Comparison of ENCODE assay signal across 7 mouse cellular contexts in genomic region chr2:120093671-120094430, GRCm38 (mm10).
A peak's percentile ranks its signal among the peaks of the same experiment; 100 is the strongest.
DNase-seq lines count a peak whose midpoint lies in the region; ATAC-seq and TF ChIP-seq lines count a peak whose summit lies in the region.

No protein-coding gene starts in this region.

- no peaks in the 10 kb centered on the region for H3K27me3 ChIP-seq in heart, postnatal 0 days (ENCODE audit: control insufficient read depth, insufficient read depth, low read length)
- H3K27me3 ChIP-seq in liver, embryonic 14.5 days (ENCODE audit: control insufficient read depth, insufficient read depth, low read length) = no peaks in the 10 kb centered on the region

- no peak overlapping the region for H3K4me2 ChIP-seq in heart, postnatal 0 days (ENCODE audit: low read depth, low read length)
- no peak overlapping the region for H3K4me2 ChIP-seq in liver, embryonic 14.5 days (ENCODE audit: low read depth)

- H3K9me3 ChIP-seq in heart, postnatal 0 days (replicated peaks; ENCODE audit: control insufficient read depth, low read length) = no peaks in the 10 kb centered on the region
- no peaks in the 10 kb centered on the region for H3K9me3 ChIP-seq in liver, embryonic 14.5 days (ENCODE audit: control insufficient read depth, low read length)

- peaks cover 23% of the 10 kb centered on the region for H3K4me1 ChIP-seq in heart, postnatal 0 days (ENCODE audit: control insufficient read depth, insufficient read depth)
- peaks cover 0 to 6% of the 10 kb centered on the region in 2 experiments; a peak in 2 of 4 replicates for H3K4me1 ChIP-seq in liver, embryonic 14.5 days (replicated peaks; ENCODE audit: control insufficient read depth in 2 of 2, insufficient read depth in 2 of 2, low read length in 1 of 2)

- peak; percentile 76 for TF ChIP-seq CTCF in heart, postnatal 0 days (IDR thresholded peaks at IDR 0.05; ENCODE audit: low read depth)
- peak; percentile 74 for TF ChIP-seq CTCF in liver, embryonic 14.5 days (IDR thresholded peaks at IDR 0.05; ENCODE audit: low read depth)

- peak overlapping the region; percentile 81 for H3K27ac ChIP-seq in heart, postnatal 0 days (ENCODE audit: low read depth)
- no peak overlapping the region for H3K27ac ChIP-seq in liver, embryonic 14.5 days

- WGBS in heart, postnatal 0 days = 15% methylated on average over 5 of the region's 5 CpGs
- 48% methylated on average over 5 of the region's 5 CpGs for WGBS in liver, embryonic 14.5 days (ENCODE audit: insufficient replicate concordance)

- peak overlapping the region; percentile 48 for H3K9ac ChIP-seq in heart, postnatal 0 days (replicated peaks; ENCODE audit: low read depth, low read length)
- no peak overlapping the region for H3K9ac ChIP-seq in liver, embryonic 14.5 days (replicated peaks)

- no peak for TF ChIP-seq EP300 in heart, postnatal 0 days (IDR thresholded peaks at IDR 0.05; ENCODE audit: low read depth)
- no peak for TF ChIP-seq EP300 in liver, embryonic 14.5 days (IDR thresholded peaks at IDR 0.05; ENCODE audit: low read depth)

- H3K36me3 ChIP-seq in heart, postnatal 0 days (replicated peaks; ENCODE audit: control insufficient read depth, insufficient read depth, low read length) = peaks cover 65% of the 10 kb centered on the region
- no peaks in the 10 kb centered on the region for H3K36me3 ChIP-seq in liver, embryonic 14.5 days (replicated peaks; ENCODE audit: control insufficient read depth, insufficient read depth, low read depth)

- peak; percentile 26 for DNase-seq in ovary, adult 18-20 months (ENCODE audit: low spot score)
- DNase-seq in ovary, postnatal 10 days (ENCODE audit: low spot score) = no peak
- DNase-seq in R1 (ENCODE audit: low read depth, low spot score) = peak; percentile 71
- DNase-seq in cerebellum, adult 9-10 months = peak; percentile 31
- DNase-seq in heart, postnatal 0 days (ENCODE audit: low spot score) = peak; percentile 87
- DNase-seq in liver, embryonic 14.5 days (ENCODE audit: low read depth in 3 of 3, low spot score in 3 of 3) = no peak
- peak; percentile 51 for DNase-seq in ovary, postnatal 14 days (ENCODE audit: low spot score)

- peak; percentile 54 for ATAC-seq in heart, postnatal 0 days (ENCODE audit: insufficient read depth, low read depth)
- ATAC-seq in liver, embryonic 14.5 days (ENCODE audit: insufficient read depth) = no peak

- no peak overlapping the region for H3K4me3 ChIP-seq in heart, postnatal 0 days (ENCODE audit: low read depth, low read length)
- no peak overlapping the region for H3K4me3 ChIP-seq in liver, embryonic 14.5 days (ENCODE audit: insufficient read depth in 1 of 2, low read depth in 2 of 2, low read length in 2 of 2)

Comparison
In these comparisons a context has a peak if more than half of its experiments do, and no peak if none do; other contexts are left out.
1. DNase-seq: peak in ovary, adult 18-20 months (single experiment), R1 (single experiment), cerebellum, adult 9-10 months (single experiment), heart, postnatal 0 days (single experiment) and ovary, postnatal 14 days (single experiment); none in ovary, postnatal 10 days (single experiment) and liver, embryonic 14.5 days (0 of 3).